Mouse (Mus musculus) retina, postnatal 1 day (tissue): Measurements from ENCODE around the gene Fam180a.

Experiments used
- DNase-seq: peaks from one replicate; pipeline ENCODE4 v3.0.0-alpha.2; 2012

The Fam180a gene

GRCm38 (mm10) chr6:35308037-35308436 is 17.9 kb downstream of the Fam180a start, which contains the start of gene Slc13a4:
Slc13a4 (minus strand) TSS chr6:35308131.
- no peak for DNase-seq

GRCm38 (mm10) chr6:35307136-35307535 is 18.8 kb downstream of the Fam180a start:
- DNase-seq: peak; percentile 85

DNA sequence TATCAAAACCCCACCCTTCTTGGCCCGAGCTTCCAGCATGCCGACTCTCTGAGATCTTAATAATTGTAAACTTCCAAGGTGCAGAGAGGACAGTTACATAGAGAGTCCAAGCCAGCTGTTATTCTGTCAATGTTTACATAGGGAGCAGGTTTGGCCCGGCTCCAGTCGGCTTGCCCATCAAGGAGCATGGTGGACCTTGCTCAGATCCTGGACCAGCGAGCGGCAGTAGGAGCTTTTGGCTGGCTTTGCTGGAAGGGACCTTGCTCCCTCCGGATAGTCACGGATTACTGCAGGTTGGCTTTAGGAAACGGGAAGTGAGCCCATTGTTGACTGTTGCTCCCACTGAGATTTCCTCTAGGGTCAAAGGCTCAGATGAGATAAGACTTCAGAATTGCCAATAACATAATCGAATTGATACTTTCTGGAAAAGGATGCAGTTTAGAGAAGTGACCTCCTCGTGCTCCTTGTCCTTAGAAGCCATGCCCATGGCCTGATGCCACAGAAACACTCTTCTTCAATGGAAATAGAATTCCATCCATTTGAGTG is 22.5 kb downstream of the Fam180a start:
- no peak for DNase-seq

DNA sequence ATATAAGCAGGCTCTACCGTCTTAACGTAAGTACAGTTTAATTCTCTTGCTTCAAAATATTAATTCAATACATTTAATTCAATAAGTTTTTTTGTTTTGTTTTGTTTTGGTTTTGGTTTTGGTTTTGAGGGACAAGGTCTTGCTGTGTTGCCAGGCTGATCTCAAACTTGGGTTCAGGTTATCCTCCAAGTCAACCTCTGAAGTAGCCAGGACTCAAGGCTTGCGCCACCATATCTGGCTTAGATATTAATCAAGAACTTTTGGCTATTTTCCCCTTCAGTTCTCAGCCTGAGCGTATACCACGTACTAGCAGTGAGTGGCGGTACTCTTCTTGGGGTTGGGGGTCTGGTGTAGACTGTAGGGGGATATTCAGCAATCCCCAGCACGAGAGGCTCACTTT is 23.4 kb downstream of the Fam180a start:
- DNase-seq: no peak

- no peak for DNase-seq
These were observed 27.6 kb downstream of the Fam180a start for GRCm38 (mm10) chr6:35298323-35298722.

DNA sequence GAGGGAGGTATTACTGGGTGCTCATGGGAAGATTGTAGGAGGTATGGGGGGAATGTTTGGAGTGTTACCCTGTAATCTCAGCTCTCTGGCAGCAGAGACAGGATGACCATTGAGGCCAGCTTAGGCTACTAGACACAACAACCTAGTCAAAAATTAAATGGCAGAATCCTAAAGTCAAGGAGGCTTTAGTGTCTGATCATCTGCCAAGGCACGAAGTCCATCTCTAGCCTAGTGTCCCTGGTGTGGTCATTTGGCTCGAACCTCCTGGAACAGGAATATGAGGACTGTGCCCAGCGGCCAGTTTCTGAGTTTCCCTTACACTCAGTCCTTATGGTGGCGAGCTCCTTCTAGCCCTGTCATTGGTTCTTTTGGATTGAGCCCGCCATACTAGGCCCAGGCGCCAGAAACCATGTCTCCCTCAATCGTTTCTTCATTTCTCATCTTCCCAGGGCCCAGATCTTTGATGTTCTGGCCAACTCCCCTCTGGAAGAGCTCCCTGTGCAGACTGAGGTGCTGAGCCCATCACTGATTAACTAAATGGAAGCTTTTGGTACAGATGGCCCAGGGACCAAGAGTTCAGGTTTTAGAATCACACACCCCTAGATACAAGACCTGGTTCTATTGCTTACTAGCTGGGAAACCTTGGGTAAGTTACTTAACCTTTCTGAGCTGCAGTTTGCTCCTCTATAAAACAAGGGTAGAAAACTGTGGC is 28.3 kb downstream of the Fam180a start:
- DNase-seq: no peak

DNA sequence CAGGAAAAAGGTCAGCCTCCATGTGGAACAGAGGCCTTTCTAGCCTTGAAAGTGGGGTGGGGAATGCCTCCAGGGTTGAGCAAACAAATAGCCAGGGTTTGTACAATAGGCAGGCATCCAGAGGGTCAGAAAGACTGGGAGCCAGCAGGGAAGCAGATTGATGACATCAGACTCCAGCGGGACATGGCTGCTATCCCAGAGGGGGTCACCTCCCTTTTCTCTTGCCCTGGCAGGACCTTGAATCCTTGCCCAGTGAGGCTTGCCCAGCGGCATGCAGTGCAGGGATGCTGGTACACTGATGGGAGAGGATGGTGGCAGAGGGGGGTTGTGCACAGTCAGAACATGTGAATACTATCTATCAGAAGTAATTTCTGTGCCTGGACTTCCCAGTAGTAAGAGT is 28.9 kb downstream of the Fam180a start:
- DNase-seq: no peak

GRCm38 (mm10) chr6:35294964-35295363 is 31.0 kb downstream of the Fam180a start:
- peak; percentile 23 for DNase-seq

- peak; percentile 44 for DNase-seq
These were observed 36.3 kb downstream of the Fam180a start for GRCm38 (mm10) chr6:35289676-35290075.

GRCm38 (mm10) chr6:35288920-35289319 is 37.0 kb downstream of the Fam180a start:
- DNase-seq: peak; percentile 93

DNA sequence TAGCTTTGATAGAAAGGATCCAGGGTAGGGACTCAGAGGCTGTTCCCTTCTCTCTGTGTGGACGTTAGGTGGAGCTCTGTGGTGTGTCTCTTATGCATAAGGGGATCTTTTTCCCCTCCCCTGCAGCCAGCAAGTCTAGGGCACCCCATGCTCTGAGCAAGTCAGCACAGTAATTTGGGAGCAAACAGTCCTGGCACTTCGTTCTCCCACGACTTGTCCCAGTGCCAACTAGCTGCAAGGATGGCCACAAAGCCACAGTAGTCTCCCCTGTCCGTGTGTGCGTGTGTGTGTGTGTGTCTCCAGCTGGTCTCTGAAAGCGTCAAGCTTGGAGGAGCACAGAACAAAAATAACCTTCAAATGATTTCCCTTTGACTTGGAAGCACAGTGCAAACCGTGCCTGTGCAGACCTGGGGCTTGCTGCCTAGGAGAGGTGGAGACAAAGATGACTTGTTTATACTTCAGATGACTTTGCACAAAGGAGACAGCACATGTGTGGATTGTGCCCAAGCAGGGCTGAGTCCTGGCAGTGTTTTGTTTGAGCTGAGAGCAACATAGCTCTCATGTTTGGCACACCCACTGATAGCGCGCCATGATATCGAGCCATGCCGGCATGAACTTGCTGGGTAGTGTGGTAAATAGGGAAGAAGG is 37.7 kb downstream of the Fam180a start:
- peak; percentile 69 for DNase-seq

DNA sequence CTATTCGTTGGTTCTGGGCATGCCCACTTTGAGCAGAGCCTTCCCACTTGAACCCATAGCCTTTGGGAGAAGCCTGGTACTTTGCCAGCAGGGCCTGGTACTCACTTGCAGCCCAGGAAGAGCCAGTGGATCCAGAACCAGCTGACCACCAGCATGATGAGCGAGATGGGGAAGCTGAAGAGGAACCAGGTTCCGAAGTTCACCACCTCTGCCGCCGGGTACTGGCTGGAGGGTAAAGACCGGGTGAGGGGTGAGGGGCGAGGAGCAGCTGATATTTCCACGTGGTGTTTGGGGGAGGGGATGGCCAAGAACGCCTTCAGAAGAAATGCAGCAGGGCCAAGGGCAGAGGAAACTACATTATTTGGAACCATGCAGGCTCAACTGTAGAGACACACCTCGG is 46.6 kb downstream of the Fam180a start:
- no peak for DNase-seq

DNA sequence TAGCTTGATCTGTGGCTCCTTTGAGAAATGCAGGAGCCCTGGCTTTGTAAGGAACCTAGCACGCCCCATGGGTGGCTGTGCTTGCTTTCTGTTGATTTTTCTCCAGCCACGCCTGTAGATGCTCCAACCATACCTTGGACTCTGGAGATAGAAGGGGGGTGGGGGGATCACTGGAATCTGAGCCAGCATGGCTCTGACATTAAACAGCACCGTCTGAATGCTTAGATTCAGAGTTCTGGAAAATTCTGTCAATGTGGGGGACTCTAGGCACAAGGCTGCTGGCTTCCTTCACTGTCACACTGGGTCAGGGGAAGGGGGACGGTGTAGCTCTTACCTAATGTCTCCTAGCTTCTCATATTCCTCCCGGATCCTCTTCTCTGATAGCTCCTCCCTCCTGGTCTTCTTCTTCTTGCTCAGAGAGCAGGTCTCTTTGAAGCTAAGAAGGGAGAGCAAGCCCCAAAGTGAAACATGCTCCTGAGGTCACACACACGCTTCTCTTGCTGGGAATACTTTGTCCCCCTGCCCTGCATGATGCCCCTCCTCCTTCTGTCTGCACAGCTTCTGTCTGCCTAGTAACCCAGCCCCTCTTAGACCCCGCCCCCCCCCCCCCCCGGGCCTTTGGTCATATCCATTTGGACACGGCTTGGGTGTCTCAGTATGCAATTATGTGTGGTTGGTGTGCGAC is 47.9 kb downstream of the Fam180a start:
- peak; percentile 25 for DNase-seq

DNA sequence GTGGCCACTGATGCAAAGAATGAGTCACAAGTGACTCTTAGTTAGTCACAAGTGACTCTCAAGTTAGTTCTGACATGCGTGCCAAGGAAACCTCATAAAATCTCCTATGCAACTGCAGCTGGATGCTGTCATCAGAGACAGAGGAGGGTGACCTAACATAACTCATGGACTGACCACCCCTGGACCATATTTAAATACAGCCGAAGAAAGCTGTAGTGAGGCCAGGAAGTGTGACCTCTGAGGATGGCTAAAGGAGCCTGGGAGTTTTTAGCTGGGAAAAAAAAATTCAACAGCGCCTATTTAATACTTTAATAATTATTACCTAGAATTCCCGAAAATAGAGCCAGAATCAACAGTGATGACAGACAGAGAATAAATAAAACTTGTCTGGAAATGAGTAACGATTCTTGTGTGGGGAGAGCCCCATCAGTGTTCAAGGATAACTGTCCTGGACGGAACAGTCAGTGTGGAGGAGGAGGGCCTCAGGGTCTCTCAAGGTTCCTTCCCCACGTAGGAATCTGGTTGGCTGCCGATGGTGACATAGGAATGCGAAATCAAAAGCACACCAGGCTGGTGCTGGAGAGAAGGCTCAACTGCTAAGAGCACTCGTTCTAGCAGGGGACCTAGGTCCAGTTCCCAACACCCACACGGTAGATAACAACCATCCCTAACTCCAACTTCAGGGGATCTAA is 52.4 kb downstream of the Fam180a start:
- DNase-seq: no peak

GRCm38 (mm10) chr6:35271868-35272765 is 53.8 kb downstream of the Fam180a start:
- DNase-seq: no peak

DNA sequence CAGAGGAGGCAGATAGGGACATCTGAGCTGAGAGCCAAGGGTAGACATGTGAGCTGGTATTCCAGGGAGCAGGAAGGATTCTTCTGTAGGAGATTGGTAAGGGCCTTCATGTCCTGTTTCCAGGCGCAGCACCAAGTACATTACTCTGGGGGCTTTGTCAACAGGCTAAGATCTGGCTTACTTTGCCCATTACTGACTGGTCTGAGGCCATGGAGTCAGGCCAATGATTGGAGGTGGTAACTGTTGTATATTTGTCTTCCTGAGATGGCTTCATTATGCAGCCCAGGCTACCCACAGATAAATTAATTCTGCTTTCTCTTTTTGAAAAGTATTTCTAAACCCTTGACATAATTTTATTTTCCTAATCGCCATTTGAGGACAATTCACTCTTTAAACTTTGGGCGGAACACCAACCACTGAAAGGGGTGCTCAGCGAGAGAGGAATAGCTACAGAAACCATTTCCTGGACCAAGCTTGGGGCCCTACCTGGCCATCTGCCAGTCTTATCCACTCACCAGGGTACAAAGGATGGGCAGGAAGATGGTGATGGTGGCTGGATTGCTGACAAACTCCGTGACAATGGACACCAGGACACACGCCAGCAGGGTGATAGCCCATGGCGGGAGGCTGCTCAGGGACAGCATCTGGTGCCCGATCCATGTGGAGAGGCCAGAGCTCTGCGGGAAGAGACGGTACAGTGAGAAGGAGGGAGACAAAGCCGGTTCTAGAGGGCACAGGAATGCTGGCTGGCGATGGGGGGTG is 54.7 kb downstream of the Fam180a start:
- peak; percentile 30 for DNase-seq

- DNase-seq: no peak
These were observed 56.3 kb downstream of the Fam180a start for GRCm38 (mm10) chr6:35269643-35270042.

- DNase-seq: no peak
These were observed 57.2 kb downstream of the Fam180a start for GRCm38 (mm10) chr6:35268711-35269110.

DNA sequence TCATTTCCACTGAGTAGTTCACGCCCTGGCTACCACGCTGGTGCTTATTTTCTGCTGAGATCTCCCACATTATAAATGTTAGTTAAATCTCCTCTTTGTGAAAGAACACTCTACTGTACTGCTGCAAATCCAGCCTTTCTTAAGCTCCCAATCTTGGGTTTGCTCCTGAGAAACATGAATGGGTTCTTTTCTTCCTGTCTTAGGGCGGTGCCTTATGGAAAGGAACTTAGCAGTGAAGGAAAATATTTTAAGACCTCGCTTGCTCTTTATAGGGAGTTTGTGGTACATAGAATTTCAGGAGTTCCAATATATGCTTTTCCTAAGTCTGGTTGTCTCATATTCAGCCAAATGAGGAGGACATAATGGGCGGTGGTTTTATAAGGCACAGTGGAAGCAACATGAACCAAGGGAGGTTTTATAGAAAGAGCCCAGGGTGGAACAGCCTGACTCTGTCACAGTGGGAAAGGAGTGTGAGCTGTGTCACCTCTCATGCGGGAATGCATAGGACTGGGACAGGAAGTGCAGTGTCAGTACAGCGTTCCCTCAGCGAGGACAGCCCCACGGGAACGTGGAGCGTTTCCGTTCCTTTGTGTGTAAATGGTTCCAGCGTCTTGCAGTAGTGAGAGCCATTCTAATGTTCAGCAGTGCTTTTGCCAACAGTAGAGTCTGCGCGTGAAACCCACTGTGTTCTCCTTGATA is 60.2 kb downstream of the Fam180a start:
- DNase-seq: no peak
